Mouse (Mus musculus) CH12.LX (cell line): Measurements from ENCODE around the gene Meis3. TPM values are rescaled to one million over a fixed set of nuclear protein-coding genes. Genes with fewer than 3 reads are reported as not detected.

ENCODE experiments used
- DNase-seq: peaks from one replicate; pipeline ENCODE4 v3.0.0-alpha.2; 2013; ENCODE audit errors: extremely low read depth
- H3K27ac ChIP-seq: 2 replicates; pipeline ENCODE4 v1.5.1; 2012; ENCODE audit warnings: low read depth, mild to moderate bottlenecking, control low read depth, moderate library complexity; ENCODE audit not compliant: insufficient read depth
- H3K27me3 ChIP-seq: replicated peaks from 2 replicates; pipeline ENCODE3; 2012; ENCODE audit warnings: inconsistent platforms
- H3K36me3 ChIP-seq, 2 experiments: replicated peaks in 1 of 2; 2 replicates each; pipeline versions ENCODE3 to v1.6.1; 2012; ENCODE audit warnings: inconsistent platforms in 1 of 2, low read length in 1 of 2, mild to moderate bottlenecking in 1 of 2, mixed read lengths in 1 of 2, moderate library complexity in 1 of 2; ENCODE audit not compliant: control insufficient read depth in 1 of 2, insufficient read depth in 1 of 2
- H3K4me1 ChIP-seq, 2 experiments: 2 replicates each; pipeline ENCODE4 v1.6.1; 2012; ENCODE audit warnings: inconsistent platforms in 1 of 2, moderate library complexity in 1 of 2; ENCODE audit not compliant: insufficient read depth in 2 of 2, control insufficient read depth in 1 of 2
- H3K4me2 ChIP-seq: 2 replicates; pipeline ENCODE4 v1.6.1; 2012; ENCODE audit warnings: low read depth, mild to moderate bottlenecking, control low read depth; ENCODE audit not compliant: poor library complexity, insufficient read depth, severe bottlenecking
- H3K4me3 ChIP-seq, 3 experiments: fragments of 150-350 bp in 1 of 3; sonication (generic) in 1 of 3; replicated peaks in 1 of 3; 2 replicates each; pipeline versions ENCODE3 to v1.5.1; 2011 to 2012; ENCODE audit warnings: low read depth in 2 of 3, low read length in 2 of 3, mild to moderate bottlenecking in 2 of 3, moderate library complexity in 2 of 3, control low read depth in 1 of 3, improper control_type of control experiment in 1 of 3, inconsistent platforms in 1 of 3, mixed read lengths in 1 of 3; ENCODE audit not compliant: poor library complexity in 1 of 3
- H3K79me2 ChIP-seq: replicated peaks from 2 replicates; pipeline ENCODE4 v1.6.1; 2012; ENCODE audit warnings: mild to moderate bottlenecking, moderate library complexity; ENCODE audit not compliant: control insufficient read depth, poor library complexity, insufficient read depth, severe bottlenecking; ENCODE audit errors: extremely low read depth
- H3K9ac ChIP-seq: 2 replicates; pipeline ENCODE4 v1.6.1; 2012; ENCODE audit warnings: low read depth, mild to moderate bottlenecking, control low read depth, moderate library complexity; ENCODE audit not compliant: insufficient read depth
- H3K9me3 ChIP-seq: replicated peaks from 2 replicates; pipeline ENCODE3; 2012; ENCODE audit warnings: low read length, inconsistent platforms, mixed read lengths
- BHLHE40 ChIP-seq: IDR thresholded peaks from 2 replicates; pipeline ENCODE4 v1.6.1; 2011; ENCODE audit warnings: mild to moderate bottlenecking, low read depth, low read length, improper control_type of control experiment
- CHD1 ChIP-seq: IDR thresholded peaks from 2 replicates; pipeline ENCODE4 v1.6.1; 2012; ENCODE audit warnings: low read depth, low read length, improper control_type of control experiment, inconsistent platforms
- CHD2 ChIP-seq: IDR thresholded peaks from 2 replicates; pipeline ENCODE4 v1.6.1; 2011; ENCODE audit warnings: low read length, improper control_type of control experiment
- CTCF ChIP-seq, 2 experiments: IDR thresholded peaks in 1 of 2; conservative IDR thresholded peaks in 1 of 2; 2 replicates each; pipeline ENCODE4 v1.5.1; 2011 to 2012; ENCODE audit warnings: low read depth in 2 of 2, low read length in 2 of 2, improper control_type of control experiment in 1 of 2, inconsistent platforms in 1 of 2, mild to moderate bottlenecking in 1 of 2, moderate library complexity in 1 of 2
- E2F4 ChIP-seq: IDR thresholded peaks from 2 replicates; pipeline ENCODE4 v1.6.1; 2011; ENCODE audit warnings: low read depth, low read length, improper control_type of control experiment; ENCODE audit not compliant: insufficient replicate concordance
- ELF1 ChIP-seq: IDR thresholded peaks from 2 replicates; pipeline ENCODE4 v1.6.1; 2014; ENCODE audit warnings: low read depth, mild to moderate bottlenecking, inconsistent platforms, low read length, improper control_type of control experiment
- EP300 ChIP-seq: IDR thresholded peaks from 2 replicates; pipeline ENCODE4 v1.6.1; 2011; ENCODE audit warnings: low read length, improper control_type of control experiment
- ETS1 ChIP-seq: conservative IDR thresholded peaks from 2 replicates; pipeline ENCODE4 v1.6.1; 2012; ENCODE audit warnings: low read depth, mild to moderate bottlenecking, inconsistent platforms, low read length, improper control_type of control experiment, moderate library complexity
- GABPA ChIP-seq: IDR thresholded peaks from 2 replicates; pipeline ENCODE4 v1.6.1; 2012; ENCODE audit warnings: low read depth, low read length, improper control_type of control experiment, inconsistent platforms; ENCODE audit not compliant: insufficient replicate concordance
- HCFC1 ChIP-seq: IDR thresholded peaks from 2 replicates; pipeline ENCODE4 v1.6.1; 2012; ENCODE audit warnings: low read depth, mild to moderate bottlenecking, inconsistent platforms, low read length, improper control_type of control experiment
- IRF4 ChIP-seq: IDR thresholded peaks from 2 replicates; pipeline ENCODE4 v1.6.1; 2014; ENCODE audit warnings: low read depth, mild to moderate bottlenecking, inconsistent platforms, low read length, improper control_type of control experiment
- JUN ChIP-seq: IDR thresholded peaks from 2 replicates; pipeline ENCODE4 v1.6.1; 2011; ENCODE audit warnings: low read depth, mild to moderate bottlenecking, low read length, improper control_type of control experiment, moderate library complexity; ENCODE audit not compliant: insufficient read depth
- JUND ChIP-seq: conservative IDR thresholded peaks from 2 replicates; pipeline ENCODE4 v1.6.1; 2011; ENCODE audit warnings: low read depth, low read length, improper control_type of control experiment
- KAT2A ChIP-seq: IDR thresholded peaks from 2 replicates; pipeline ENCODE4 v1.6.1; 2012; ENCODE audit warnings: low read length, improper control_type of control experiment, inconsistent platforms; ENCODE audit not compliant: insufficient replicate concordance
- MAFK ChIP-seq: IDR thresholded peaks from 2 replicates; pipeline ENCODE4 v1.6.1; 2011; ENCODE audit warnings: low read length, improper control_type of control experiment; ENCODE audit not compliant: insufficient replicate concordance
- MAX ChIP-seq: IDR thresholded peaks from 2 replicates; pipeline ENCODE4 v1.6.1; 2011; ENCODE audit warnings: low read length, improper control_type of control experiment
- MAZ ChIP-seq: IDR thresholded peaks from 2 replicates; pipeline ENCODE4 v1.6.1; 2012; ENCODE audit warnings: low read depth, mild to moderate bottlenecking, inconsistent platforms, low read length, improper control_type of control experiment, moderate library complexity
- MEF2A ChIP-seq: IDR thresholded peaks from 2 replicates; pipeline ENCODE4 v1.6.1; 2014; ENCODE audit warnings: low read depth, mild to moderate bottlenecking, inconsistent platforms, low read length, improper control_type of control experiment, borderline replicate concordance
- MXI1 ChIP-seq: IDR thresholded peaks from 2 replicates; pipeline ENCODE4 v1.6.1; 2011; ENCODE audit warnings: mild to moderate bottlenecking, low read depth, low read length, improper control_type of control experiment
- MYC ChIP-seq: IDR thresholded peaks from 2 replicates; pipeline ENCODE4 v1.6.1; 2011; ENCODE audit warnings: low read depth, mild to moderate bottlenecking, improper control_type of control experiment, low read length
- NELFE ChIP-seq: IDR thresholded peaks from 2 replicates; pipeline ENCODE4 v1.6.1; 2011; ENCODE audit warnings: low read depth, low read length, improper control_type of control experiment
- NRF1 ChIP-seq: IDR thresholded peaks from 2 replicates; pipeline ENCODE4 v1.6.1; 2014; ENCODE audit warnings: low read depth, mild to moderate bottlenecking, inconsistent platforms, low read length, improper control_type of control experiment, moderate library complexity
- PAX5 ChIP-seq: IDR thresholded peaks from 2 replicates; pipeline ENCODE4 v1.6.1; 2012; ENCODE audit warnings: low read length, inconsistent platforms, mixed read lengths
- POLR2A ChIP-seq: IDR thresholded peaks from 2 replicates; pipeline ENCODE4 v1.6.1; 2011; ENCODE audit warnings: low read depth, mild to moderate bottlenecking, improper control_type of control experiment, low read length
- POLR2AphosphoS2 ChIP-seq: IDR thresholded peaks from 2 replicates; pipeline ENCODE4 v1.6.1; 2011; ENCODE audit warnings: low read depth, low read length, improper control_type of control experiment
- RAD21 ChIP-seq: IDR thresholded peaks from 2 replicates; pipeline ENCODE4 v1.6.1; 2011; ENCODE audit warnings: low read depth, mild to moderate bottlenecking, low read length, improper control_type of control experiment, moderate library complexity
- RCOR1 ChIP-seq: conservative IDR thresholded peaks from 2 replicates; pipeline ENCODE4 v1.6.1; 2012; ENCODE audit warnings: low read depth, mild to moderate bottlenecking, inconsistent platforms, low read length, improper control_type of control experiment
- SIN3A ChIP-seq: IDR thresholded peaks from 2 replicates; pipeline ENCODE4 v1.6.1; 2012; ENCODE audit warnings: low read length, improper control_type of control experiment, inconsistent platforms
- SMC3 ChIP-seq: IDR thresholded peaks from 2 replicates; pipeline ENCODE4 v1.6.1; 2011; ENCODE audit warnings: low read depth, low read length, improper control_type of control experiment
- TBP ChIP-seq: conservative IDR thresholded peaks from 2 replicates; pipeline ENCODE4 v1.6.1; 2011; ENCODE audit warnings: low read depth, low read length, improper control_type of control experiment
- TCF12 ChIP-seq: IDR thresholded peaks from 2 replicates; pipeline ENCODE4 v1.6.1; 2014; ENCODE audit warnings: low read depth, mild to moderate bottlenecking, inconsistent platforms, low read length, improper control_type of control experiment
- UBTF ChIP-seq: IDR thresholded peaks from 2 replicates; pipeline ENCODE4 v1.6.1; 2012; ENCODE audit warnings: low read depth, mild to moderate bottlenecking, inconsistent platforms, low read length, improper control_type of control experiment, moderate library complexity
- USF1 ChIP-seq: IDR thresholded peaks from 2 replicates; pipeline ENCODE4 v1.6.1; 2014; ENCODE audit warnings: low read depth, mild to moderate bottlenecking, inconsistent platforms, low read length, improper control_type of control experiment
- USF2 ChIP-seq: conservative IDR thresholded peaks from 2 replicates; pipeline ENCODE4 v1.6.1; 2011; ENCODE audit warnings: low read depth, low read length, improper control_type of control experiment
- ZC3H11A ChIP-seq: IDR thresholded peaks from 2 replicates; pipeline ENCODE4 v1.6.1; 2012; ENCODE audit warnings: low read depth, mild to moderate bottlenecking, inconsistent platforms, low read length, improper control_type of control experiment
- ZKSCAN1 ChIP-seq: IDR thresholded peaks from 2 replicates; pipeline ENCODE4 v1.6.1; 2012; ENCODE audit warnings: low read depth, inconsistent platforms, low read length, improper control_type of control experiment, borderline replicate concordance
- ZMIZ1 ChIP-seq: IDR thresholded peaks from 2 replicates; pipeline ENCODE4 v1.6.1; 2012; ENCODE audit warnings: low read depth, mild to moderate bottlenecking, inconsistent platforms, low read length, improper control_type of control experiment
- ZNF384 ChIP-seq: IDR thresholded peaks from 2 replicates; pipeline ENCODE4 v1.6.1; 2012; ENCODE audit warnings: low read depth, low read length, improper control_type of control experiment, inconsistent platforms
- dilution Hi-C: fragments of 300-500 bp; cut with MboI; formaldehyde crosslinking; loops from 2 replicates; pipeline ENCODE4 v1.14.3; 2020; ENCODE audit warnings: low sequenced_read_pairs; ENCODE audit not compliant: extremely low pct_unique_long_range_greater_than_20kb, extremely low pct_ligation_motif_present
- in situ Hi-C: fragments of 300-500 bp; cut with MboI; formaldehyde crosslinking; loops from 3 replicates; pipeline ENCODE4 v1.14.3; 2019; ENCODE audit warnings: low sequenced_read_pairs, low pct_ligation_motif_present, low pct_unique_long_range_greater_than_20kb, mixed read lengths
- polyA plus RNA-seq: library from polyadenylated mRNA; unstranded; fragments of >175 nt; gene quantifications from 2 replicates; pipeline ENCODE4 v1.2.1, GENCODE M21; 2012; ENCODE audit warnings: low read depth; ENCODE audit not compliant: insufficient read length
- total RNA-seq, 2 experiments: library from RNA; depleted of rRNA; stranded (reverse); fragments of 300-350 nt in 1 of 2; fragments of >200 nt in 1 of 2; gene quantifications; 2 replicates each; pipeline ENCODE4 v1.2.3; 2012 to 2014

Meis3 gene
- total and polyA plus RNA-seq, 3 experiments = 7.9 to 11.8 (median 10.2) TPM

DNA sequence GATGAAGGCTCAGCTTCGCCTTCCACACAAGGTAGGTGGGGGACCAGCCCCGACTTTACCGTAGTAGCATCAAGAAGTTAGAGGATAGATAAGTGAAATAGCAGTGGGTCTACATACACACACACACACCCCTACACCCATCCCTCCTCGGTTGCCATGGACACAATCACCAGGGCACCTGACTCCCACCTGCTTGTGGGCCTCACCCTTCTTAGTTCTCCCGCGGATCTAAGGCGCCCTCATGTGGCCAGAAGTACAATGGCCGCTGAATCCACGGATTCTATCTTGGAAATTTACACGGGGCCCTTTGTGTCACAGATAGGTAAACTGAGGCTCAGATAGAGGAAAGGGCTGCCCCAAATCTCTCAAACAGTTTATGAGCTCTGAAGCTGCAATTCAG lies 21.4 kb upstream of the Meis3 start:
- Histone ChIP-seq H3K27me3 (peaks cover 8% of the 10 kb centered on the region), H3K4me2 (no peak overlapping the region), H3K4me3 (no peak overlapping the region), H3K4me1 (peaks cover 15 to 31% of the 10 kb centered on the region in 2 experiments), H3K27ac (no peak overlapping the region), H3K9me3 (peaks cover 3% of the 10 kb centered on the region), H3K79me2 (no peaks in the 10 kb centered on the region)
- in situ Hi-C loops = loop anchor here (5.0 kb wide), 1 partner anchor 96 kb away; no protein-coding TSS in a partner anchor
- TF ChIP-seq MAZ (0 out of 2 replicates have a peak, but pooled peaks have one; percentile 21), JUN (no peak), TBP (no peak), RAD21 (peak; percentile 88), KAT2A (no peak), MAX (0 out of 2 replicates have a peak, but pooled peaks have one; percentile 49), IRF4 (peak; percentile 47; the same call in 1 of the 2 replicates), MEF2A (no peak), MXI1 (peak; percentile 66), SMC3 (peak; percentile 86), NRF1 (0 out of 2 replicates have a peak, but pooled peaks have one; percentile 11), ZNF384 (0 out of 2 replicates have a peak, but pooled peaks have one; percentile 14), ZMIZ1 (no peak), BHLHE40 (peak; percentile 78), EP300 (no peak), CTCF (conservative IDR thresholded peaks at IDR 0.05 in 1 of 2, IDR thresholded peaks at IDR 0.05 in 1 of 2; ENCODE audit: low read depth in 2 of 2, low read length in 2 of 2) (peak; percentile 60 to 91), TCF12 (0 out of 2 replicates have a peak, but pooled peaks have one; percentile 44), SIN3A (peak; percentile 62; the same call in 1 of the 2 replicates), NELFE (no peak; the same call in 1 of the 2 replicates), GABPA (no peak), MAFK (no peak), CHD1 (no peak), USF1 (0 out of 2 replicates have a peak, but pooled peaks have one; percentile 8), JUND (no peak), USF2 (no peak), ETS1 (no peak), UBTF (no peak), POLR2A (no peak), ZC3H11A (peak; percentile 50; the same call in 1 of the 2 replicates), MYC (0 out of 2 replicates have a peak, but pooled peaks have one; percentile 18), PAX5 (no peak), CHD2 (no peak), ZKSCAN1 (no peak), RCOR1 (no peak), ELF1 (0 out of 2 replicates have a peak, but pooled peaks have one; percentile 22), POLR2AphosphoS2 (no peak), HCFC1 (no peak), E2F4 (no peak)
- TF ChIP-seq, all 38 proteins: peak for 16
- H3K9ac ChIP-seq = no peak overlapping the region
- no peaks in the 10 kb centered on the region for H3K36me3 ChIP-seq
- dilution Hi-C loops = loop anchor here (25.0 kb wide), 1 partner anchor 191 kb away; the partner anchor contains the start of gene Ehd2
- peak; percentile 61 for DNase-seq
